15 mouse cellular contexts compared by ENCODE assay signal in genomic region chr6:9698193-9698592, GRCm38 (mm10).
"Had no signal": no experiment of that assay in that cellular context is flagged by ENCODE, and none has a peak within 500 bp of the region (broad histone marks: within the 10 kb centered on the region; RNA-seq: fewer than 3 reads in every experiment).

No protein-coding gene starts in this region.

- DNase-seq: kidney, adult 8-10 months; kidney, postnatal 25 days; lung, adult 2 months; lung, postnatal 36 days; retina, postnatal 1 day; right cerebral cortex, postnatal 4 days; spleen, adult 18-20 months; thymus, adult 18-20 months; thymus, postnatal 25 days had no signal

- H3K36me3 ChIP-seq: limb, embryonic 10.5 days; liver, embryonic 15.5 days had no signal

- H3K9me3 ChIP-seq: limb, embryonic 10.5 days; liver, embryonic 15.5 days had no signal

- H3K4me1 ChIP-seq: limb, embryonic 10.5 days; liver, embryonic 15.5 days had no signal

- H3K9ac ChIP-seq: liver, embryonic 15.5 days had no signal

- ATAC-seq: intestine, postnatal 0 days; lung, postnatal 0 days had no signal

- H3K27me3 ChIP-seq: liver, embryonic 15.5 days had no signal

- H3K4me2 ChIP-seq: liver, embryonic 11.5 days; liver, embryonic 15.5 days had no signal

- H3K27ac ChIP-seq: left cerebral cortex, adult 2 months; limb, embryonic 10.5 days; liver, embryonic 15.5 days had no signal

- H3K4me3 ChIP-seq: left cerebral cortex, adult 2 months; limb, embryonic 10.5 days; liver, embryonic 15.5 days had no signal
